In the genomic region with DNA sequence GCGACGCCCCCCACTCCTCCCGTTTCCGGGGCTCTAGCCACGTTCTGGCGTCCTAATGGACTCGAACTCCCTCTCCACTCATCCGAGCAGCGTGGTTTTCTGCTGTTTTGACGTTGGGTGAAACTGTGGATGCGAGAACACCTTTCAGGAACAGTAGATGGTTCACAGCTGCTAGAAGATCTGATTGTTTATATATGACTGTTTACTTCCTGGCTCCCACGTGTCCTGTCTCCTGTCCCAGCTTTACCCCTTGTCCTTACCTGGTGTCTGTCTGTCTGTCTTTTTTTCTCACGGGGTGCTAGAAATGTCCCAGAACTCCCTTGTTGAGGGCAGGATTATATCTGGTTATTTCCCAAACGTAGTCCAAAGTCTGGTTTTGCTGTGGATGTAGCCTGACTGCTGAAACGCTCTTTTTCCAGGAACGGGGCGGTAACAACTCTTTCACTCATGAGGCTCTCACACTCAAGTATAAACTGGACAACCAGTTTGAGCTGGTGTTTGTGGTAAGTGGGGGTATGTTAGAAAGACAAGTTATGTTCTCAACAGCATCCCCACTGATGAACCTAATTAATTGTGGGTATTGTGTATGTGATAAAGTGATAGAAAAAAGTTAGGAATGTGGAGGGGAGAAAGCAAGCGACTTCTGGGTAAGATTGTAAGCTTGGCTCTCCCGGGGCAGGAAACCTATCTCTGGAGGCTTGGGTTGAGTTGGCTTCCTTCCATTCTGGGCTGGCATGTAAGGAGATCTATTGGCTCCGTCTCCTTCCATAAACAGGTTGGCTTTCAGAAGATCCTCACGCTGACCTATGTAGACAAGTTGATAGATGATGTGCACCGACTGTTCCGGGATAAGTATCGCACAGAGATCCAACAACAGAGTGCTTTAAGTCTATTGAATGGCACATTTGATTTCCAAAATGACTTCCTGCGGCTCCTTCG, we compare ENCODE assay signal across 8 mouse cellular contexts. TPM values are rescaled to one million over a fixed set of nuclear protein-coding genes. Genes with fewer than 3 reads are reported as not detected.
DNase-seq lines count a peak whose midpoint lies in the region; ATAC-seq and TF ChIP-seq lines count a peak whose summit lies in the region.

No protein-coding gene starts in this region.

- H3K27ac ChIP-seq in cerebellum, adult 2 months (ENCODE audit: insufficient read depth, low read length): peak overlapping the region; percentile 66
- peak overlapping the region; percentile 69; the same call in 1 of the 2 replicates for H3K27ac ChIP-seq in midbrain, postnatal 0 days (ENCODE audit: low read depth, low read length)

- no peak for TF ChIP-seq CTCF in cerebellum, adult 2 months (IDR thresholded peaks at IDR 0.05; ENCODE audit: borderline replicate concordance, insufficient read depth, low read depth, low read length)
- no peak for TF ChIP-seq CTCF in midbrain, postnatal 0 days (IDR thresholded peaks at IDR 0.05)

- peak overlapping the region; percentile 90 for H3K4me2 ChIP-seq in midbrain, postnatal 0 days (ENCODE audit: low read depth, low read length, poor library complexity, severe bottlenecking)

- WGBS in cerebellum, adult 2 months: 21% methylated on average over 26 of the region's 26 CpGs
- WGBS in midbrain, postnatal 0 days: 38% methylated on average over 26 of the region's 26 CpGs

- no peak for TF ChIP-seq POLR2A in cerebellum, adult 2 months (IDR thresholded peaks at IDR 0.05; ENCODE audit: borderline replicate concordance, insufficient read depth, low read length)

- H3K4me1 ChIP-seq in cerebellum, adult 2 months (ENCODE audit: control insufficient read depth, insufficient read depth, low read length): no peaks in the 10 kb centered on the region; the same call in 1 of the 2 replicates
- peaks cover 26% of the 10 kb centered on the region for H3K4me1 ChIP-seq in megakaryocyte, embryonic 14.5 days
- peaks cover 14% of the 10 kb centered on the region; the same call in 1 of the 2 replicates for H3K4me1 ChIP-seq in midbrain, postnatal 0 days (ENCODE audit: insufficient read depth, low read length)

- peak in 1 of 2 experiments; percentile 31 for DNase-seq in cerebellum, adult 2 months
- DNase-seq in cerebellum, adult 9-11 months: no peak
- no peak for DNase-seq in midbrain, postnatal 0 days (ENCODE audit: low spot score)
- no peak for DNase-seq in thymus, postnatal 10 days (ENCODE audit: low spot score in 2 of 2)
- DNase-seq in spleen, adult 18-20 months: no peak

- H3K27me3 ChIP-seq in cerebellum, adult 2 months (ENCODE audit: control insufficient read depth, insufficient read depth, low read length): no peaks in the 10 kb centered on the region
- H3K27me3 ChIP-seq in megakaryocyte, embryonic 14.5 days (replicated peaks): no peaks in the 10 kb centered on the region
- no peaks in the 10 kb centered on the region for H3K27me3 ChIP-seq in midbrain, postnatal 0 days (ENCODE audit: insufficient read depth, low read length)

- H3K9me3 ChIP-seq in megakaryocyte, embryonic 14.5 days: no peaks in the 10 kb centered on the region
- no peaks in the 10 kb centered on the region for H3K9me3 ChIP-seq in midbrain, postnatal 0 days (ENCODE audit: low read length)

- H3K36me3 ChIP-seq in megakaryocyte, embryonic 14.5 days (replicated peaks; ENCODE audit: low read length): peaks cover 71% of the 10 kb centered on the region
- H3K36me3 ChIP-seq in midbrain, postnatal 0 days (ENCODE audit: insufficient read depth, low read length): peaks cover 25% of the 10 kb centered on the region

- H3K4me3 ChIP-seq in cerebellum, adult 2 months (replicated peaks; ENCODE audit: insufficient read depth, low read depth, low read length): peak overlapping the region; percentile 75
- H3K4me3 ChIP-seq in megakaryocyte, embryonic 14.5 days (replicated peaks): peak overlapping the region; percentile 99
- peak overlapping the region; percentile 86 for H3K4me3 ChIP-seq in midbrain, postnatal 0 days (ENCODE audit: low read depth, low read length)

- H3K9ac ChIP-seq in midbrain, postnatal 0 days (replicated peaks; ENCODE audit: low read length, poor library complexity, severe bottlenecking): peak overlapping the region; percentile 81

- ATAC-seq in megakaryocyte, adult 5-6 weeks (ENCODE audit: poor library complexity, severe bottlenecking): no peak
- peak; percentile 14 for ATAC-seq in inflammation-experienced regulatory T-cells, adult 6 months
- ATAC-seq in midbrain, postnatal 0 days (ENCODE audit: low FRiP score): no peak

RNA-seq across cellular contexts. Expression of a gene that starts 1.0 kb away (rescaled TPM):
- polyA plus RNA-seq in cerebellum, adult 2 months (2012; rRNA removed): 54.6 and 55.1 TPM in 2 replicates
- 4.1 and 7.4 TPM in 2 replicates for polyA plus RNA-seq in megakaryocyte, embryonic 14.5 days (2012; ENCODE audit: insufficient read depth, low replicate concordance)
- total RNA-seq in megakaryocyte, adult 5-6 weeks (2015): 9.7 and 11.2 TPM in 2 replicates
- 26.9 and 28.5 TPM in 2 replicates for total RNA-seq in megakaryocyte, adult 5-6 weeks (2017)
- polyA plus RNA-seq in inflammation-experienced regulatory T-cells, adult 6 months (2017; shearing (Covaris generic)): 10 to 100 TPM; 22.1 to 33.3 (median 27.3) TPM
- total RNA-seq in midbrain, postnatal 0 days (2014; rRNA removed): 36.3 and 39.8 TPM in 2 replicates
- polyA plus RNA-seq in midbrain, postnatal 0 days (2015; fragmentation: Nextera tagmentation; extraction: Ambion mirVana): 46.5 and 47.0 TPM in 2 replicates

RNA-seq across cellular contexts. Expression of a gene that starts 11.8 kb away (rescaled TPM):
- 2.7 and 2.8 TPM in 2 replicates for polyA plus RNA-seq in cerebellum, adult 2 months (2012; rRNA removed)
- 1.9 and 9.9 TPM in 2 replicates for polyA plus RNA-seq in megakaryocyte, embryonic 14.5 days (2012; ENCODE audit: insufficient read depth, low replicate concordance)
- 11.1 and 12.8 TPM in 2 replicates for total RNA-seq in megakaryocyte, adult 5-6 weeks (2015)
- 17.5 and 20.2 TPM in 2 replicates for total RNA-seq in megakaryocyte, adult 5-6 weeks (2017)
- 1 to 10 TPM; 3.8 to 4.5 (median 4.5) TPM for polyA plus RNA-seq in inflammation-experienced regulatory T-cells, adult 6 months (2017; shearing (Covaris generic))
- 2.6 and 4.3 TPM in 2 replicates for total RNA-seq in midbrain, postnatal 0 days (2014; rRNA removed)
- polyA plus RNA-seq in midbrain, postnatal 0 days (2015; fragmentation: Nextera tagmentation; extraction: Ambion mirVana): 2.7 and 3.4 TPM in 2 replicates

RNA-seq across cellular contexts. Expression of a gene that starts 11.9 kb away (rescaled TPM):
- polyA plus RNA-seq in cerebellum, adult 2 months (2012; rRNA removed): 63.8 TPM in 2 replicates
- polyA plus RNA-seq in megakaryocyte, embryonic 14.5 days (2012; ENCODE audit: insufficient read depth, low replicate concordance): 1.3 and 11.2 TPM in 2 replicates
- total RNA-seq in megakaryocyte, adult 5-6 weeks (2015): 54.9 and 56.3 TPM in 2 replicates
- total RNA-seq in megakaryocyte, adult 5-6 weeks (2017): 42.6 and 72.8 TPM in 2 replicates
- polyA plus RNA-seq in inflammation-experienced regulatory T-cells, adult 6 months (2017; shearing (Covaris generic)): 100 to 1,000 TPM in 1 of 3 experiments, 10 to 100 TPM in 2; 87.5 to 100 (median 90.5) TPM
- total RNA-seq in midbrain, postnatal 0 days (2014; rRNA removed): 39.6 and 43.2 TPM in 2 replicates
- 61.0 and 63.0 TPM in 2 replicates for polyA plus RNA-seq in midbrain, postnatal 0 days (2015; fragmentation: Nextera tagmentation; extraction: Ambion mirVana)

RNA-seq across cellular contexts. Expression of a gene that starts 36.0 kb away (rescaled TPM):
- 30.2 and 32.2 TPM in 2 replicates for polyA plus RNA-seq in cerebellum, adult 2 months (2012; rRNA removed)
- polyA plus RNA-seq in megakaryocyte, embryonic 14.5 days (2012; ENCODE audit: insufficient read depth, low replicate concordance): 78.0 and 88.3 TPM in 2 replicates
- 32.2 and 41.6 TPM in 2 replicates for total RNA-seq in megakaryocyte, adult 5-6 weeks (2015)
- 33.7 and 38.0 TPM in 2 replicates for total RNA-seq in megakaryocyte, adult 5-6 weeks (2017)
- polyA plus RNA-seq in inflammation-experienced regulatory T-cells, adult 6 months (2017; shearing (Covaris generic)): 10 to 100 TPM; 83.4 to 94.5 (median 92.4) TPM
- 39.6 and 41.4 TPM in 2 replicates for total RNA-seq in midbrain, postnatal 0 days (2014; rRNA removed)
- polyA plus RNA-seq in midbrain, postnatal 0 days (2015; fragmentation: Nextera tagmentation; extraction: Ambion mirVana): 56.5 and 58.4 TPM in 2 replicates

RNA-seq across cellular contexts. Expression of a gene that starts 55.8 kb away (rescaled TPM):
- polyA plus RNA-seq in cerebellum, adult 2 months (2012; rRNA removed): 23.3 and 23.4 TPM in 2 replicates
- 3.5 TPM in 1 of 2 replicates, not detected in the other for polyA plus RNA-seq in megakaryocyte, embryonic 14.5 days (2012; ENCODE audit: insufficient read depth, low replicate concordance)
- 39.7 and 43.0 TPM in 2 replicates for total RNA-seq in megakaryocyte, adult 5-6 weeks (2015)
- 17.8 and 21.1 TPM in 2 replicates for total RNA-seq in megakaryocyte, adult 5-6 weeks (2017)
- polyA plus RNA-seq in inflammation-experienced regulatory T-cells, adult 6 months (2017; shearing (Covaris generic)): 10 to 100 TPM; 45.5 to 66.0 (median 60.7) TPM
- 24.6 and 29.4 TPM in 2 replicates for total RNA-seq in midbrain, postnatal 0 days (2014; rRNA removed)
- 37.4 and 41.5 TPM in 2 replicates for polyA plus RNA-seq in midbrain, postnatal 0 days (2015; fragmentation: Nextera tagmentation; extraction: Ambion mirVana)
